In genomic region chr12:4593166-4593929, GRCm38 (mm10) we compare ENCODE assay signal across 8 mouse cellular contexts. TPM values are rescaled to one million over a fixed set of nuclear protein-coding genes. Genes with fewer than 3 reads are reported as not detected.
DNase-seq lines count a peak whose midpoint lies in the region; ATAC-seq and TF ChIP-seq lines count a peak whose summit lies in the region.

No protein-coding gene starts in this region.

- no peaks in the 10 kb centered on the region for H3K36me3 ChIP-seq in intestine, embryonic 16.5 days (ENCODE audit: control insufficient read depth, insufficient read depth, low read length)
- H3K36me3 ChIP-seq in liver, embryonic 12.5 days = peaks cover 3% of the 10 kb centered on the region; the same call in 1 of the 2 replicates
- no peaks in the 10 kb centered on the region for H3K36me3 ChIP-seq in myocyte (ENCODE audit: control insufficient read depth, insufficient read depth)

- intact Hi-C loops in gastrocnemius, postnatal 14 days (cut with DNase I; ENCODE audit: low total_unique reads) = no loop called here

- peak; percentile 33 for ATAC-seq in common myeloid progenitor, adult 5-6 weeks (replicated peaks; ENCODE audit: low read depth, poor library complexity, severe bottlenecking)
- peak; percentile 90 for ATAC-seq in intestine, embryonic 16.5 days
- ATAC-seq in liver, embryonic 12.5 days = peak; percentile 87

- no peak for TF ChIP-seq POLR2A in myocyte (IDR thresholded peaks at IDR 0.05; ENCODE audit: insufficient read length, low read depth)

- no peaks in the 10 kb centered on the region for H3K27me3 ChIP-seq in intestine, embryonic 16.5 days (replicated peaks; ENCODE audit: control insufficient read depth, insufficient read depth, low read length)
- H3K27me3 ChIP-seq in liver, embryonic 12.5 days (replicated peaks) = no peaks in the 10 kb centered on the region
- H3K27me3 ChIP-seq in myocyte (ENCODE audit: control insufficient read depth, insufficient read depth, insufficient read length) = no peaks in the 10 kb centered on the region

- H3K79me2 ChIP-seq in myocyte (ENCODE audit: control insufficient read depth, insufficient read depth) = peaks cover 50% of the 10 kb centered on the region

- peak overlapping the region; percentile 94 for H3K9ac ChIP-seq in intestine, embryonic 16.5 days (ENCODE audit: low read depth, low read length)
- H3K9ac ChIP-seq in liver, embryonic 12.5 days = peak overlapping the region; percentile 92

- peak overlapping the region; percentile 73 for H3K4me2 ChIP-seq in intestine, embryonic 16.5 days (ENCODE audit: low read depth, low read length)
- peak overlapping the region; percentile 93 for H3K4me2 ChIP-seq in liver, embryonic 12.5 days
- peak overlapping the region; percentile 96 for H3K4me2 ChIP-seq in myocyte (ENCODE audit: low read depth)

- H3K4me3 ChIP-seq in intestine, embryonic 16.5 days (ENCODE audit: low read length) = peak overlapping the region; percentile 84
- H3K4me3 ChIP-seq in liver, embryonic 12.5 days = peak overlapping the region; percentile 92
- H3K4me3 ChIP-seq in myocyte = peak overlapping the region; percentile 43

- under 1% methylated on average over 61 of the region's 80 CpGs for WGBS in intestine, embryonic 16.5 days
- under 1% methylated on average over 80 of the region's 80 CpGs for WGBS in liver, embryonic 12.5 days (ENCODE audit: insufficient replicate concordance)

- no peaks in the 10 kb centered on the region for H3K9me3 ChIP-seq in intestine, embryonic 16.5 days (ENCODE audit: control insufficient read depth, low read length)
- no peaks in the 10 kb centered on the region for H3K9me3 ChIP-seq in liver, embryonic 12.5 days (replicated peaks)

- H3K27ac ChIP-seq in intestine, embryonic 16.5 days (ENCODE audit: low read length) = peak overlapping the region; percentile 91
- peak overlapping the region; percentile 90 for H3K27ac ChIP-seq in liver, embryonic 12.5 days

- DNase-seq in heart, adult 18-20 months = peak; percentile 55 to 68
- no peak for DNase-seq in heart, adult 11 months
- DNase-seq in gastrocnemius, postnatal 14 days = peak; percentile 46
- peak; percentile 64 to 86 for DNase-seq in spleen, postnatal 4 days (ENCODE audit: low spot score in 2 of 2)

- H3ac ChIP-seq in myocyte (ENCODE audit: control insufficient read depth, insufficient read length) = peak overlapping the region; percentile 70

- peaks cover 8% of the 10 kb centered on the region for H3K4me1 ChIP-seq in intestine, embryonic 16.5 days (ENCODE audit: control insufficient read depth, insufficient read depth, low read length)
- H3K4me1 ChIP-seq in liver, embryonic 12.5 days = peaks cover 34% of the 10 kb centered on the region

TF ChIP-seq in myocyte, 11 proteins besides CTCF, POLR2A, EP300 and RAD21:
- TF ChIP-seq MYOG (IDR thresholded peaks at IDR 0.05; ENCODE audit: control insufficient read depth in 1 of 3, insufficient read depth in 1 of 3, insufficient read length in 2 of 3, low read depth in 2 of 3) (no peak), E2F4 (IDR thresholded peaks at IDR 0.05; ENCODE audit: insufficient read depth) (no peak), MYOD1 (IDR thresholded peaks at IDR 0.05; ENCODE audit: control insufficient read depth in 1 of 3, insufficient read length in 2 of 3, low read depth in 2 of 3) (no peak), POLR2AphosphoS2 (IDR thresholded peaks at IDR 0.05; ENCODE audit: insufficient read length, low read depth) (no peak), CEBPB (IDR thresholded peaks at IDR 0.05; ENCODE audit: insufficient read depth, poor library complexity, severe bottlenecking) (no peak), MAX (IDR thresholded peaks at IDR 0.05; ENCODE audit: low read depth) (no peak), SRF (IDR thresholded peaks at IDR 0.05; ENCODE audit: control insufficient read depth, insufficient read length, low read depth) (no peak), REST (IDR thresholded peaks at IDR 0.05; ENCODE audit: insufficient read depth, insufficient read length) (no peak), USF1 (IDR thresholded peaks at IDR 0.05; ENCODE audit: low read depth) (no peak), TCF12 (IDR thresholded peaks at IDR 0.05; ENCODE audit: insufficient read depth, poor library complexity, severe bottlenecking) (no peak), TCF3 (IDR thresholded peaks at IDR 0.05; ENCODE audit: insufficient read length, low read depth) (no peak)

RNA-seq across cellular contexts. Expression of gene Gm3625, which starts 0.6 kb away (rescaled TPM):
- not detected for total RNA-seq in heart, adult 18-20 months (2021)
- total RNA-seq in common myeloid progenitor, adult 5-6 weeks (2017) = not detected in 2 replicates
- total RNA-seq in gastrocnemius, postnatal 14 days (2021) = not detected
- polyA plus RNA-seq in intestine, embryonic 16.5 days (2015; fragmentation: Nextera tagmentation; extraction: Ambion mirVana) = not detected in 2 replicates
- not detected in 2 replicates for polyA plus RNA-seq in liver, embryonic 12.5 days (2016; fragmentation: Nextera tagmentation; extraction: Ambion mirVana)
- polyA plus RNA-seq in myocyte (2012; fragmentation: generic; extraction: Trizol) = not detected

RNA-seq across cellular contexts. Expression of gene Itsn2, which starts 0.9 kb away (rescaled TPM):
- 10 to 100 TPM; 36.6 to 37.3 TPM for total RNA-seq in heart, adult 18-20 months (2021)
- total RNA-seq in common myeloid progenitor, adult 5-6 weeks (2017) = 135 and 164 TPM in 2 replicates
- 10 to 100 TPM; 20.5 to 21.2 TPM for total RNA-seq in gastrocnemius, postnatal 14 days (2021)
- polyA plus RNA-seq in intestine, embryonic 16.5 days (2015; fragmentation: Nextera tagmentation; extraction: Ambion mirVana) = 30.4 and 32.9 TPM in 2 replicates
- 34.3 and 35.4 TPM in 2 replicates for polyA plus RNA-seq in liver, embryonic 12.5 days (2016; fragmentation: Nextera tagmentation; extraction: Ambion mirVana)
- polyA plus RNA-seq in myocyte (2012; fragmentation: generic; extraction: Trizol) = 8.4 TPM

Comparison
In these comparisons a context has a peak if more than half of its experiments do, and no peak if none do; other contexts are left out.
1. ATAC-seq: peak in every context shown above with its lines; median percentile 90 in intestine, embryonic 16.5 days; 87 in liver, embryonic 12.5 days; 33 in common myeloid progenitor, adult 5-6 weeks.